8 mouse cellular contexts compared by ENCODE assay signal in genomic region chr7:98361662-98362061, GRCm38 (mm10). TPM values are rescaled to one million over a fixed set of nuclear protein-coding genes. Genes with fewer than 3 reads are reported as not detected.
A peak's percentile ranks its signal among the peaks of the same experiment; 100 is the strongest.
DNase-seq lines count a peak whose midpoint lies in the region; ATAC-seq lines count a peak whose summit lies in the region.

No protein-coding gene starts in this region.

- WGBS in heart, embryonic 16.5 days = 29% methylated on average over 2 of the region's 2 CpGs
- WGBS in hindbrain, embryonic 14.5 days = 43% methylated on average over 2 of the region's 2 CpGs
- WGBS in midbrain, embryonic 12.5 days = 50% methylated on average over 2 of the region's 2 CpGs

- 0 out of 2 replicates have a peak, but pooled peaks cover 3% of the 10 kb centered on the region for H3K9me3 ChIP-seq in heart, embryonic 16.5 days (replicated peaks; ENCODE audit: control insufficient read depth, low read length)
- H3K9me3 ChIP-seq in hindbrain, embryonic 14.5 days (ENCODE audit: control insufficient read depth, low read length) = no peaks in the 10 kb centered on the region
- H3K9me3 ChIP-seq in midbrain, embryonic 12.5 days = no peaks in the 10 kb centered on the region

- peak overlapping the region; percentile 98 for H3K4me2 ChIP-seq in heart, embryonic 16.5 days (ENCODE audit: low read depth, low read length)
- H3K4me2 ChIP-seq in hindbrain, embryonic 14.5 days (replicated peaks) = peak overlapping the region; percentile 90
- peak overlapping the region; percentile 97 for H3K4me2 ChIP-seq in midbrain, embryonic 12.5 days (replicated peaks)

- ATAC-seq in heart, embryonic 16.5 days (replicated peaks; ENCODE audit: extremely low read depth, insufficient read depth, low FRiP score) = no peak
- ATAC-seq in hindbrain, embryonic 14.5 days (ENCODE audit: low FRiP score) = no peak
- no peak for ATAC-seq in midbrain, embryonic 12.5 days (ENCODE audit: low FRiP score, low read depth)

- H3K4me1 ChIP-seq in heart, embryonic 16.5 days (ENCODE audit: control insufficient read depth, insufficient read depth, low read length) = peaks cover 8% of the 10 kb centered on the region
- 0 out of 2 replicates have a peak, but pooled peaks cover 2% of the 10 kb centered on the region for H3K4me1 ChIP-seq in brown adipose tissue, adult 24 weeks (ENCODE audit: control insufficient read depth, insufficient read depth, insufficient read length, low read length)
- H3K4me1 ChIP-seq in hindbrain, embryonic 14.5 days (replicated peaks; ENCODE audit: control insufficient read depth, insufficient read depth, low read length) = peaks cover 25% of the 10 kb centered on the region
- H3K4me1 ChIP-seq in midbrain, embryonic 12.5 days = peaks cover 29% of the 10 kb centered on the region

- DNase-seq in heart, postnatal 10 days = no peak
- no peak for DNase-seq in hindbrain, embryonic 14.5 days (ENCODE audit: low spot score)
- DNase-seq in left cerebral cortex, postnatal 4 days = no peak
- DNase-seq in layer of hippocampus, adult 9-11 months = no peak
- no peak for DNase-seq in urinary bladder, postnatal 36 days (ENCODE audit: low spot score in 2 of 2)

- H3K4me3 ChIP-seq in heart, embryonic 16.5 days (ENCODE audit: low read length) = peak overlapping the region; percentile 82
- H3K4me3 ChIP-seq in brown adipose tissue, adult 24 weeks (ENCODE audit: insufficient read depth, low read depth, low read length) = peak overlapping the region; percentile 70
- peak overlapping the region; percentile 65 for H3K4me3 ChIP-seq in hindbrain, embryonic 14.5 days (replicated peaks; ENCODE audit: low read length)
- H3K4me3 ChIP-seq in midbrain, embryonic 12.5 days = peak overlapping the region; percentile 83

- H3K36me3 ChIP-seq in heart, embryonic 16.5 days (ENCODE audit: control insufficient read depth, insufficient read depth) = no peaks in the 10 kb centered on the region
- H3K36me3 ChIP-seq in hindbrain, embryonic 14.5 days (replicated peaks; ENCODE audit: control insufficient read depth, insufficient read depth) = no peaks in the 10 kb centered on the region
- H3K36me3 ChIP-seq in midbrain, embryonic 12.5 days = no peaks in the 10 kb centered on the region

- H3K27me3 ChIP-seq in heart, embryonic 16.5 days (ENCODE audit: control insufficient read depth, insufficient read depth, low read length) = no peaks in the 10 kb centered on the region
- H3K27me3 ChIP-seq in hindbrain, embryonic 14.5 days (ENCODE audit: control insufficient read depth, insufficient read depth, low read length) = no peaks in the 10 kb centered on the region
- H3K27me3 ChIP-seq in midbrain, embryonic 12.5 days = peaks cover 10% of the 10 kb centered on the region; the same call in 1 of the 2 replicates

- peak overlapping the region; percentile 82 for H3K27ac ChIP-seq in heart, embryonic 16.5 days (ENCODE audit: low read length)
- peak overlapping the region; percentile 47; the same call in 1 of the 2 replicates for H3K27ac ChIP-seq in brown adipose tissue, adult 24 weeks (replicated peaks; ENCODE audit: low read depth, low read length)
- H3K27ac ChIP-seq in hindbrain, embryonic 14.5 days = no peak overlapping the region
- peak overlapping the region; percentile 46; the same call in 1 of the 2 replicates for H3K27ac ChIP-seq in midbrain, embryonic 12.5 days (replicated peaks)

- intact Hi-C loops in heart, postnatal 10 days (cut with DNase I) = no loop called here
- intact Hi-C loops in left cerebral cortex, postnatal 4 days (cut with DNase I) = loop anchor here (2.0 kb wide), 1 partner anchor 61 kb away; no protein-coding TSS in a partner anchor

- peak overlapping the region; percentile 79 for H3K9ac ChIP-seq in heart, embryonic 16.5 days (ENCODE audit: low read length)
- H3K9ac ChIP-seq in hindbrain, embryonic 14.5 days = no peak overlapping the region
- H3K9ac ChIP-seq in midbrain, embryonic 12.5 days (replicated peaks) = no peak overlapping the region

RNA-seq across cellular contexts. Expression of gene Tsku, which starts 0.5 kb away (rescaled TPM):
- polyA plus RNA-seq in heart, embryonic 16.5 days (2015; fragmentation: Nextera tagmentation; extraction: Ambion mirVana) = 3.2 and 3.8 TPM in 2 replicates
- 1 to 10 TPM; 6.5 TPM for total RNA-seq in heart, postnatal 10 days (2021)
- 25.7 and 31.5 TPM in 2 replicates for polyA plus RNA-seq in brown adipose tissue, adult 24 weeks (2012; ENCODE audit: insufficient read depth, insufficient read length, missing spikeins)
- polyA plus RNA-seq in hindbrain, embryonic 14.5 days (2014; fragmentation: Nextera tagmentation; extraction: Ambion mirVana) = 9.5 and 11.7 TPM in 2 replicates
- polyA plus RNA-seq in midbrain, embryonic 12.5 days (2016; fragmentation: Nextera tagmentation; extraction: Ambion mirVana) = 6.8 and 9.1 TPM in 2 replicates
- 10 to 100 TPM; 11.5 TPM for total RNA-seq in left cerebral cortex, postnatal 4 days (2021)

RNA-seq across cellular contexts. Expression of gene Acer3, which starts 40.7 kb away (rescaled TPM):
- polyA plus RNA-seq in heart, embryonic 16.5 days (2015; fragmentation: Nextera tagmentation; extraction: Ambion mirVana) = 17.5 and 19.9 TPM in 2 replicates
- total RNA-seq in heart, postnatal 10 days (2021) = 10 to 100 TPM; 15.7 to 16.0 TPM
- 5.4 and 7.8 TPM in 2 replicates for polyA plus RNA-seq in brown adipose tissue, adult 24 weeks (2012; ENCODE audit: insufficient read depth, insufficient read length, missing spikeins)
- 27.1 and 27.4 TPM in 2 replicates for polyA plus RNA-seq in hindbrain, embryonic 14.5 days (2014; fragmentation: Nextera tagmentation; extraction: Ambion mirVana)
- polyA plus RNA-seq in midbrain, embryonic 12.5 days (2016; fragmentation: Nextera tagmentation; extraction: Ambion mirVana) = 16.0 and 16.5 TPM in 2 replicates
- total RNA-seq in left cerebral cortex, postnatal 4 days (2021) = 10 to 100 TPM; 10.1 to 10.6 TPM
